Mouse (Mus musculus) midbrain, embryonic 15.5 days (tissue): ENCODE measurements around the gene Tbck. TPM values are rescaled to one million over a fixed set of nuclear protein-coding genes. Genes with fewer than 3 reads are reported as not detected.

Source experiments
- ATAC-seq: fragments of 200-750 bp; cut with Nextera tagmentation; replicated peaks from 2 replicates; pipeline ENCODE4 v1.8.0; 2017; ENCODE audit warnings: moderate TSS enrichment
- H3K27ac ChIP-seq: fragments of 300-500 bp; sonication (generic); 2 replicates; pipeline ENCODE4 v1.5.1; 2015; ENCODE audit warnings: mild to moderate bottlenecking, inconsistent platforms
- H3K27me3 ChIP-seq: fragments of 300-500 bp; sonication (generic); replicated peaks from 2 replicates; pipeline ENCODE4 v1.6.1; 2015; ENCODE audit warnings: inconsistent platforms
- H3K36me3 ChIP-seq: fragments of 300-500 bp; sonication (generic); replicated peaks from 2 replicates; pipeline ENCODE4 v1.6.1; 2015; ENCODE audit warnings: inconsistent platforms
- H3K4me1 ChIP-seq: fragments of 300-500 bp; sonication (generic); 2 replicates; pipeline ENCODE4 v1.6.1; 2015; ENCODE audit warnings: inconsistent platforms
- H3K4me2 ChIP-seq: fragments of 300-500 bp; sonication (generic); 2 replicates; pipeline ENCODE4 v1.6.1; 2015; ENCODE audit warnings: inconsistent platforms, mild to moderate bottlenecking, moderate library complexity
- H3K4me3 ChIP-seq: fragments of 300-500 bp; sonication (generic); 2 replicates; pipeline ENCODE4 v1.5.1; 2015; ENCODE audit warnings: mild to moderate bottlenecking, inconsistent platforms
- H3K9ac ChIP-seq: fragments of 300-500 bp; sonication (generic); 2 replicates; pipeline ENCODE4 v1.6.1; 2015; ENCODE audit warnings: mild to moderate bottlenecking, inconsistent platforms
- H3K9me3 ChIP-seq: fragments of 300-500 bp; sonication (generic); 2 replicates; pipeline ENCODE4 v1.6.1; 2016; ENCODE audit warnings: inconsistent platforms
- WGBS: fragments of 180-500 bp; shearing (Covaris S2); methylation state at CpG from one replicate; pipeline ENCODE4 v1.1.7; 2015; ENCODE audit warnings: mixed read lengths; 5-methylcytosine and 5-hydroxymethylcytosine counted together
- polyA plus RNA-seq: library from polyadenylated mRNA; unstranded; fragments of >200 nt; fragmentation: Nextera tagmentation; extraction: Ambion mirVana; gene quantifications from 2 replicates; pipeline ENCODE4 v1.2.1, GENCODE M21; 2015

The Tbck gene
- polyA plus RNA-seq, 1 experiment from 2014 or later: 38.0 TPM

DNA sequence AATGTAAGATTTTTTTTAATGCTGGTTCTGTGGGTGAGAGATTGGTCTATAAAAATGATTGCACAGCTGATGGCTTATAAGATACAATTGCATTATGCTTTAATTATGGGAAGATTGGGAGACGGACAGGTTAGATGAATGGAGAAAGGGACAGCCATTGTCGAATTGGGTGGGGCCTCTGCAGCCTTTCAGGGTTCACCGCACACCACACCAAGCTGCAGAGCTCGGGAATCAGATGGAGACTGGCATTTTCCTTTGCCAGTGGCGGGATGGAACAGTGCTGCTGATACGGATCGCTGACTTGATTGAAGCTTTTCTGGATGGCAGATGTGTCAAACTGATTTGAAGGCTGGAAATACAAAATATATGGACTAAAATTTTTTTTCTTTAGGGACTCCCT lies 88.1 kb downstream of the Tbck start:
- Histone ChIP-seq H3K9me3 (no peaks in the 10 kb centered on the region), H3K27me3 (no peaks in the 10 kb centered on the region), H3K4me3 (no peak overlapping the region), H3K9ac (no peak overlapping the region), H3K4me2 (no peak overlapping the region), H3K36me3 (no peaks in the 10 kb centered on the region), H3K27ac (no peak overlapping the region), H3K4me1 (no peaks in the 10 kb centered on the region)
- ATAC-seq: no peak
- WGBS: 34% methylated on average over 7 of the region's 7 CpGs

DNA sequence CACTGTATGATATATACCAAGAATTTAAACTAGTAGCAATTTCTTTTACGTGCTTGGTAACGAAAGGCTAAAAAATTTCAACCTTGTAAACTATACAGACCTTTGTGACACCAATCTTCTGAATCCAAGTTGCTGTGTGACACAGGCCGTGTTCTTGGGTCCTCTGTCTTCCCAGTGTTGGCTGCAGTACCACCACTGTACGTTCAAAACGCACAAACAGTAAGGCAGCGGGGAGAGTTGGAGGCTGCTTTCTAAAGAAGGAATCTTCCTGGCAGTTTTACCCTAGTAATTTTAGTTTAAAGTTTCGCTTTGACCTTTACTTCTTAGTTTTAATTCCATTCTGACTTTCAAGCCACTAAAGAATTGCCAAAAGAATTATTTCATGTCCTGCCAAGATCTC lies 92.7 kb downstream of the Tbck start:
- no peak overlapping the region for H3K27ac ChIP-seq
- 94% methylated on average over 7 of the region's 7 CpGs for WGBS
- no peak overlapping the region for H3K4me2 ChIP-seq
- no peak overlapping the region for H3K9ac ChIP-seq
- no peaks in the 10 kb centered on the region for H3K36me3 ChIP-seq
- ATAC-seq: no peak
- H3K4me3 ChIP-seq: no peak overlapping the region
- H3K9me3 ChIP-seq: no peaks in the 10 kb centered on the region
- H3K4me1 ChIP-seq: no peaks in the 10 kb centered on the region
- H3K27me3 ChIP-seq: no peaks in the 10 kb centered on the region

DNA sequence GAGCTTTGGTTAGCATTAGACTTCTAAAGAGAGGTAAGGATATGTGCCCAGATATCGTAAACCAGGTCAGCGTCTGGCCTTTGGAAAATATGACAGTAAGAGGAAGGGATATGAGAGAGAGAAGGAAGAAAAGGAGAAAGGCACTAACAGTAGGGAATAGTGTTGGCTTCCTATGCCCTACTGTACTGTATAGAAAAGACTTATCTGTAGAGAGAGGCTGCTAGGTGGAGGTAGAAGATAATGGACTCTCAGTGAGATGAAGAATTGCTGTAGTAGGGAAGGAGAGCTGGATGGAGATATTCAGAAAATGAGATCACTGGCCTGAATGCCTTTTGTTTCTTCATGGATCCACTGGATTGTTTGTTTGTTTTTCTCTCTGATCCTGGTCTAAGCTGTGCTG lies 97.2 kb downstream of the Tbck start:
- no peaks in the 10 kb centered on the region for H3K9me3 ChIP-seq
- no peak for ATAC-seq
- no peaks in the 10 kb centered on the region for H3K4me1 ChIP-seq
- H3K36me3 ChIP-seq: no peaks in the 10 kb centered on the region
- H3K4me3 ChIP-seq: no peak overlapping the region
- no peak overlapping the region for H3K27ac ChIP-seq
- no peaks in the 10 kb centered on the region for H3K27me3 ChIP-seq
- no peak overlapping the region for H3K4me2 ChIP-seq
- no peak overlapping the region for H3K9ac ChIP-seq
- WGBS: 96% methylated on average over 2 of the region's 2 CpGs

DNA sequence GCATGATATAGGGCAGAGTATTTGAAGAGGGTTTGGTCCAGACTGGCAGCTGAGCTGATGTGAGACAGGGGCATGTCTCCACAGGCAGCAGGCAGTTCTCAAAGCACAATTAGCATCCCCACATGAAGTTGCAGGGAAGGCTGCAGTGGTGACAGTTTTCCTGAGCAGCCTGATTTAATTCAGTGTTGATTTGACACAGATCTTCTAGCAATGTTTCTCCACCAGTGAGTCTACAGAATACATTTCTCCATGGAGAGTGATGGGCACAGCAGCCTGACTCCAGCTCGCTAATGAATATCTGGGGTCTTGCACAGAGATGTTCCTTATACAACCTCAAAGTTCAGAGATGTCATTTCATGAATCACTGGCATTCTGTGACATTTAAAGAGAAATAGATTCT lies 99.1 kb downstream of the Tbck start:
- Histone ChIP-seq H3K9ac (no peak overlapping the region), H3K4me1 (no peaks in the 10 kb centered on the region), H3K4me2 (no peak overlapping the region), H3K27me3 (no peaks in the 10 kb centered on the region), H3K36me3 (no peaks in the 10 kb centered on the region), H3K9me3 (no peaks in the 10 kb centered on the region), H3K27ac (peak overlapping the region; percentile 16; the same call in 1 of the 2 replicates), H3K4me3 (no peak overlapping the region)
- peak; percentile 65; the same call in 1 of the 2 replicates for ATAC-seq
- WGBS: 75% methylated on average over 1 of the region's 1 CpGs

DNA sequence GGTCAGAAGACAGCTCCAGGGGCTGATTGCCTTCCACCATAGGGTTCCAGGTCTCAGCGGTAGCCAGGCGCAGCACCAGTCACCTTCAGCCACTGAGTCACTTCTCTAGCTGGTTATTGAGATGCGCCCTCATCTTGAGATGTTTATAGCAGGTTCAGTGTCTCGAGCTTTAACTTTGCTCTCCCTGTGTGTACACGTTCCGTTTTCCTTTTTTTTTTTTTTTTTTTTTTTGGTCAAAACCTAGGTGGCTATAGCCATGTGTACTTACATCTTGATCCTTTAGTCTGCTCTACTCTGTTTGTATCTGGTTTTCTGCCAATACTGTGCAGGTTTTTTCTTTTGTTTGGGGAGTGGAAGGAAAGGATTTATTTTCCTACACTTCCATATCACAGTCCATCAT lies 100.8 kb downstream of the Tbck start:
- Histone ChIP-seq H3K36me3 (no peaks in the 10 kb centered on the region), H3K9ac (no peak overlapping the region), H3K27ac (no peak overlapping the region), H3K4me3 (no peak overlapping the region), H3K9me3 (no peaks in the 10 kb centered on the region), H3K27me3 (no peaks in the 10 kb centered on the region), H3K4me2 (no peak overlapping the region), H3K4me1 (no peaks in the 10 kb centered on the region)
- ATAC-seq: no peak
- WGBS: 94% methylated on average over 6 of the region's 6 CpGs

DNA sequence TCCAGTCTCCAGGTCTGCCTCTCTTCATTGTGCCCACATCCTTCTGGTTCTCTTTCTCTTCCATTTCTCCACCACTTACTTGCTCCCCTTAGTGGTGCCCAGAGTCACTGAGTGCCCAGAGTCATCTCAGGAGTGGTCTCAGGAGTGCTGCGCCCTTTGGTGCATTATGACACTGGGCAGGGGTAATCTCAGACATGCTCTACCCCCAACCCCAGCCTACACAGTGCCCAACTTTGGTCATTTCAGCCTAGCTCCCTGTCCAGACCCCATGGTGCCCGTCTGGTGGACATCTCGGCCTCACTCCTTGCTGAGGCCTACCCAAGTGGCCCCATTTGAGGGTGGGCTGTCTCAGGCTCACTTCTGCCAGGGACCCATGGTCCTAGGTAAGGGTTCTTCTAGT lies 102.7 kb downstream of the Tbck start:
- no peaks in the 10 kb centered on the region for H3K36me3 ChIP-seq
- H3K4me1 ChIP-seq: no peaks in the 10 kb centered on the region
- H3K27ac ChIP-seq: no peak overlapping the region
- H3K4me3 ChIP-seq: no peak overlapping the region
- no peak overlapping the region for H3K4me2 ChIP-seq
- H3K9ac ChIP-seq: no peak overlapping the region
- ATAC-seq: peak; percentile 46; the same call in 1 of the 2 replicates
- H3K9me3 ChIP-seq: no peaks in the 10 kb centered on the region
- 96% methylated on average over 3 of the region's 3 CpGs for WGBS
- no peaks in the 10 kb centered on the region for H3K27me3 ChIP-seq

DNA sequence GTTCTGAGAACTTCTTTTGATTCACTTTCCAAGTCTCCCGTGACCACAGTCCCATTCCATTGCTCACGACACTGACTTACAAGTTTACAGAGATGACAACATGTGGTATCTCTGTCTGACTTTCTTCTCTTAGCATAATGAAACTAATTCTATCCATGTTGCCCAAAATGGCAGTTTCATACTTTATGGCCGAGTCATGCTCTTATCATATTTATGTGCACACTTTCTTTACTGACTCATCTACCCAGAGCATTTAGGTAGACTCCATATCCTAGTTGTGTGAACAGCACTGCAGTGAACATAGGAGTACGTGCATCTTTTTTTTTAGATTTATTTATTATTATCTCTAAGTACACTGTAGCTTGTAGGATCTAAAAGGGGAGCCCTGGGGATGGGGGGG lies 103.8 kb downstream of the Tbck start:
- H3K27me3 ChIP-seq: no peaks in the 10 kb centered on the region
- H3K9me3 ChIP-seq: no peaks in the 10 kb centered on the region
- H3K9ac ChIP-seq: no peak overlapping the region
- 94% methylated on average over 4 of the region's 4 CpGs for WGBS
- H3K36me3 ChIP-seq: no peaks in the 10 kb centered on the region
- H3K4me3 ChIP-seq: no peak overlapping the region
- no peak for ATAC-seq
- H3K4me2 ChIP-seq: no peak overlapping the region
- H3K4me1 ChIP-seq: no peaks in the 10 kb centered on the region
- H3K27ac ChIP-seq: no peak overlapping the region

DNA sequence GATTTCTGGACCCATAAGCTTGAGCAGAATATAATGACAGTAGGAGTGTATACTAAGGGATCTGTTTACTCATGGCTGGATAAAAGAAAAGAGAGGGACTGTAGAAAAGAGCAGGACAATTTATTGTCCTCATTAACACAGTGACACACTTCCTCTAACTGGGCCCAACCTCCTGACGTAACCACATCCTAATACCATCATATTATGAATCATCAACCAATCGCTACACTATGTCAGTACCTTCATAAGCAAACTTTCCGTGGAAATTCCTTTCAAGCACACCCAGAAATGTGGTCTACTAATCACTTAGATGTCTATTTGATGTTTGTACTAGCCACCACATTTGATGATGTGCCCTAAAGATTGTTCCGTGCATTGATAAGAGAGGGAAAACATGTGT lies 107.2 kb downstream of the Tbck start:
- Histone ChIP-seq H3K4me2 (no peak overlapping the region), H3K9ac (no peak overlapping the region), H3K4me3 (no peak overlapping the region), H3K4me1 (no peaks in the 10 kb centered on the region), H3K36me3 (no peaks in the 10 kb centered on the region), H3K27ac (no peak overlapping the region), H3K9me3 (no peaks in the 10 kb centered on the region), H3K27me3 (no peaks in the 10 kb centered on the region)
- ATAC-seq: no peak
- 96% methylated on average over 4 of the region's 4 CpGs for WGBS

DNA sequence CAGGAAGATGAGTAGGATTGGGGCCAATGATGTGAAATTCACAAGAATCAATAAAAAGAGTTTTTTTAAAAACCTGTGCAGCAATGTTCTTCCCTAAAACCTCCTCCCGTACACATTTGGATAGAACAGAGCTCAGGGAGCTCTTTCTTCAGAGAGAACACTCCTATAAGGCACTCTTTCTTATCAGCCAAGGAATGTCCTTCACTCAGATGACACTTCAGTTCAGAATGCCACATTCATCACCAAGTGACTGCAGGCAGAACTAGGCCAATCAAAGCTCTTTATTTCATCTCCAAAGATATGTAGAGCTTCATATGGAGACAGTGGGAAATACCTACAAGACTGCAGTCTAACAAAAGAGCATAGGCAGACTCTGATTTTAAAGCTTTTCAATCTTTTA lies 116.3 kb downstream of the Tbck start:
- no peaks in the 10 kb centered on the region; the same call in 1 of the 2 replicates for H3K36me3 ChIP-seq
- H3K27ac ChIP-seq: no peak overlapping the region
- ATAC-seq: no peak
- no peak overlapping the region for H3K4me3 ChIP-seq
- 82% methylated on average over 1 of the region's 1 CpGs for WGBS
- H3K4me2 ChIP-seq: no peak overlapping the region
- no peak overlapping the region for H3K9ac ChIP-seq
- no peaks in the 10 kb centered on the region for H3K27me3 ChIP-seq
- no peaks in the 10 kb centered on the region for H3K9me3 ChIP-seq
- H3K4me1 ChIP-seq: no peaks in the 10 kb centered on the region

DNA sequence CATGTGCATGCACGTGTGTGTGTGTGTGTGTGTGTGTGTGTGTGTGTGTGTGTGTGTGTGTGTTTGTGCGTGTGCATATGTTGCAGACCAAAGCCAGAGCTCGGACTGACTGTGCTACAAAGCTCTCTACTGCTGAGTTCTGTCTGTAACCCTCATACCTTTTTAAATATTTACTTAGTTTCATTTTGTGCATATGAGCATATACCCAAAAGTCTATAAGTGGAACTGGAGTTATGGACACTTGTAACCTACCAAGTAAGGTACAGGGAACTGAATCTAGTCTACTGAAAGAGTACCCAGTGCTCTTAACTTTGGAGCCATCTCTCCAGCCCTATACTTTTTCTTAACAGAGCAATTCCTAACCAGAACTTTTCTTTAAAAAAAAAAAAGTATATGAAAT lies 118.0 kb downstream of the Tbck start:
- Histone ChIP-seq H3K4me2 (no peak overlapping the region), H3K27me3 (no peaks in the 10 kb centered on the region), H3K9ac (no peak overlapping the region), H3K4me1 (no peaks in the 10 kb centered on the region), H3K4me3 (no peak overlapping the region), H3K36me3 (no peaks in the 10 kb centered on the region; the same call in 1 of the 2 replicates), H3K27ac (no peak overlapping the region), H3K9me3 (no peaks in the 10 kb centered on the region)
- ATAC-seq: no peak
- WGBS: 87% methylated on average over 3 of the region's 3 CpGs

DNA sequence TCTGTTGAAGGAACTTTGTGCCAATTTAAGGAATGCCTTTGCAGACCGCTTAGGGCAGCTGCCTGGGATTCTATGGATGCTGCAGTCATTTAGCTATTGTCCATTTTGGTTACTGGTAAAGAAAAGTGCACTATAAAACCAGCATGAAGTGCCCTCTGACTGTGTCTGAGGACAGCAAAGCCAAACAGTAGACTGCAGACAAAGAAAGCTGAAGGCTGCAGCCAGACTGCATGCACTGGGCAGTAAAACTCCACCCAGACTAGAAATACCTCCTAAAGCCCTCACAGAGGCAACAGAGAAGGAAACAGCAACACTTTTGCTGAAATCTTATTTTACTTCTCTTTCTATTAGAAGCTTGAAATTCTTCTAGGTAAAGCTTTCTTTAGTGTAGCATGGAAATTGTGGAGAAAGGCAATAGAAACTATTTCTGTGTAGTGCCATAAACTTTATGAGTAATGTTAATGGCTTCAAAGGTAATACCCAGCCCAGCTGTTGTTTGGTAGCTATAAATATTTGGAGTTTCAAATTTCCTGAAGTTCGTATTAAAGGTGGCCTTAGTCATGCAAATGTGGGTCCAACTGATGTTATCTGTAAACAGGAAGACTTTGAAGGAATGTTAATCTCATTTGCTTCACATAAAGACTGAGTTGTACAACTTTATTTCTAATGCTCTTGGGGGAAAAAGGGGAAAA lies 124.1 kb downstream of the Tbck start:
- Histone ChIP-seq H3K9ac (no peak overlapping the region), H3K4me1 (no peaks in the 10 kb centered on the region), H3K27me3 (no peaks in the 10 kb centered on the region), H3K4me2 (no peak overlapping the region), H3K4me3 (no peak overlapping the region), H3K36me3 (0 out of 2 replicates have a peak, but pooled peaks cover 2% of the 10 kb centered on the region), H3K9me3 (no peaks in the 10 kb centered on the region), H3K27ac (no peak overlapping the region)
- 60% methylated on average over 2 of the region's 2 CpGs for WGBS
- no peak for ATAC-seq

DNA sequence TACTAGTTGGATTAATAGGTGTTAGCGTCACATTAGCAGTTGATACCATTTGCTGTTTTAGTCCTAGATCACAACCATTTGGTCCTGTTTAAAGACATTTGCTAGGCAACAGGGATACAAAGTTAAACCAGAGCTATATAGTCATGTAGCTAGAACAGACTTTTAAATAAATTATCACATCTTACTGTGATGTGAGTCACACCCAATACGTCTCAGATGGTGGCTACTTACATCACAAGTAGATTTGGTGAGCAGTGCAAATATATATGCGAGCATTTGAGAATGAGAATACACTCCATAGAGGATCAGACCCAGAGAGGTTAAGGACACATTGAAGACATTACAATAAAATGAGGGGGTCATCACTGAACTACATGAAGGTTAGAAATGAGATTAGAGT lies 125.0 kb downstream of the Tbck start:
- H3K36me3 ChIP-seq: 0 out of 2 replicates have a peak, but pooled peaks cover 2% of the 10 kb centered on the region
- 89% methylated on average over 3 of the region's 3 CpGs for WGBS
- H3K9me3 ChIP-seq: no peaks in the 10 kb centered on the region
- no peaks in the 10 kb centered on the region for H3K4me1 ChIP-seq
- H3K4me2 ChIP-seq: no peak overlapping the region
- no peaks in the 10 kb centered on the region for H3K27me3 ChIP-seq
- H3K9ac ChIP-seq: no peak overlapping the region
- H3K27ac ChIP-seq: no peak overlapping the region
- ATAC-seq: no peak
- H3K4me3 ChIP-seq: no peak overlapping the region

DNA sequence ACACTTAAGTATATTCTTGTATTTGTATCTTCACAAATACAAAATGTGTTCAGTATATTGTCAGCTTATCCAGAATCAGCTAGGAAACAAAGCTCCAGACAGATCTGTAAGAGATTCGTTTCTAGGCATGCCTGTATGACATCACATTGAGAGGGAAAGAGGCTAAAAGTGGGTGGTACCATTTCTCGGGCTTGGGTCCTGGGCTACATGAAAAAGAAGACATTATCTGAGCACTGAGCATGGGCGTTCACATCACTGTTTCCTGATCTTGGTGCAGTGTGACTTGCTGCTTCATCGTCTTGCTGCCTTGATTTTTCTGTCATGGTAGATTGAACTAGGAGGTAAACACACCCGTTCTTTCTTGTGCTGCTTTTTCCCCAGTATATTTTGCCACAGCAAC lies 127.8 kb downstream of the Tbck start:
- Histone ChIP-seq H3K27ac (no peak overlapping the region), H3K4me1 (no peaks in the 10 kb centered on the region), H3K4me3 (no peak overlapping the region), H3K36me3 (0 out of 2 replicates have a peak, but pooled peaks cover 2% of the 10 kb centered on the region), H3K9me3 (no peaks in the 10 kb centered on the region), H3K27me3 (no peaks in the 10 kb centered on the region), H3K9ac (no peak overlapping the region), H3K4me2 (no peak overlapping the region)
- 78% methylated on average over 5 of the region's 5 CpGs for WGBS
- ATAC-seq: no peak
